Mouse (Mus musculus) ES-CJ7 (cell line): Measurements from ENCODE around the gene Arl15.

Experiments used
- DNase-seq: peaks from one replicate; pipeline ENCODE4 v3.0.0; 2011; ENCODE audit warnings: low read depth, low spot score

Arl15 gene

GRCm38 (mm10) chr13:114095440-114095839, 301.1 kb downstream of the Arl15 start:
- DNase-seq, result no peak

GRCm38 (mm10) chr13:114096386-114096785, 302.1 kb downstream of the Arl15 start:
- DNase-seq, result no peak

- no peak for DNase-seq
Observed at GRCm38 (mm10) chr13:114101155-114101554, 306.9 kb downstream of the Arl15 start.

- DNase-seq, result no peak
Observed at GRCm38 (mm10) chr13:114106083-114106482, 311.8 kb downstream of the Arl15 start.

- DNase-seq, result no peak
Observed at GRCm38 (mm10) chr13:114107499-114107898, 313.2 kb downstream of the Arl15 start.

- DNase-seq, result no peak
Observed at GRCm38 (mm10) chr13:114109441-114109840, 315.1 kb downstream of the Arl15 start.

- no peak for DNase-seq
Observed at GRCm38 (mm10) chr13:114109845-114110244, 315.5 kb downstream of the Arl15 start.

GRCm38 (mm10) chr13:114113516-114113915, 319.2 kb downstream of the Arl15 start:
- no peak for DNase-seq

GRCm38 (mm10) chr13:114114586-114114985, 320.3 kb downstream of the Arl15 start:
- peak; percentile 35 for DNase-seq

- no peak for DNase-seq
Observed at GRCm38 (mm10) chr13:114115106-114115505, 320.8 kb downstream of the Arl15 start.

GRCm38 (mm10) chr13:114118104-114118830, 324.0 kb downstream of the Arl15 start:
- DNase-seq, result no peak

- no peak for DNase-seq
Observed at GRCm38 (mm10) chr13:114119816-114120215, 325.5 kb downstream of the Arl15 start.

- DNase-seq, result no peak
Observed at GRCm38 (mm10) chr13:114121591-114121990, 327.3 kb downstream of the Arl15 start.

- DNase-seq, result no peak
Observed at GRCm38 (mm10) chr13:114123391-114123790, 329.1 kb downstream of the Arl15 start.

GRCm38 (mm10) chr13:114124385-114124784, 330.1 kb downstream of the Arl15 start:
- DNase-seq, result no peak

- no peak for DNase-seq
Observed at GRCm38 (mm10) chr13:114124991-114125390, 330.7 kb downstream of the Arl15 start.

- DNase-seq, result peak; percentile 33
Observed at GRCm38 (mm10) chr13:114128366-114128765, 334.1 kb downstream of the Arl15 start.

- no peak for DNase-seq
Observed at GRCm38 (mm10) chr13:114129986-114130385, 335.7 kb downstream of the Arl15 start.

- DNase-seq, result no peak
Observed at GRCm38 (mm10) chr13:114130566-114131319, 336.4 kb downstream of the Arl15 start.

- DNase-seq, result no peak
Observed at GRCm38 (mm10) chr13:114138921-114139320, 344.6 kb downstream of the Arl15 start.

GRCm38 (mm10) chr13:114139570-114139969, 345.3 kb downstream of the Arl15 start:
- no peak for DNase-seq

- no peak for DNase-seq
Observed at GRCm38 (mm10) chr13:114142826-114143225, 348.5 kb downstream of the Arl15 start.

- no peak for DNase-seq
Observed at GRCm38 (mm10) chr13:114143247-114143646, 348.9 kb downstream of the Arl15 start.
